Mouse (Mus musculus): ENCODE data around the gene Baiap3.
A peak's percentile ranks its signal among the peaks of the same experiment; 100 is the strongest.

Baiap3 gene

DNA sequence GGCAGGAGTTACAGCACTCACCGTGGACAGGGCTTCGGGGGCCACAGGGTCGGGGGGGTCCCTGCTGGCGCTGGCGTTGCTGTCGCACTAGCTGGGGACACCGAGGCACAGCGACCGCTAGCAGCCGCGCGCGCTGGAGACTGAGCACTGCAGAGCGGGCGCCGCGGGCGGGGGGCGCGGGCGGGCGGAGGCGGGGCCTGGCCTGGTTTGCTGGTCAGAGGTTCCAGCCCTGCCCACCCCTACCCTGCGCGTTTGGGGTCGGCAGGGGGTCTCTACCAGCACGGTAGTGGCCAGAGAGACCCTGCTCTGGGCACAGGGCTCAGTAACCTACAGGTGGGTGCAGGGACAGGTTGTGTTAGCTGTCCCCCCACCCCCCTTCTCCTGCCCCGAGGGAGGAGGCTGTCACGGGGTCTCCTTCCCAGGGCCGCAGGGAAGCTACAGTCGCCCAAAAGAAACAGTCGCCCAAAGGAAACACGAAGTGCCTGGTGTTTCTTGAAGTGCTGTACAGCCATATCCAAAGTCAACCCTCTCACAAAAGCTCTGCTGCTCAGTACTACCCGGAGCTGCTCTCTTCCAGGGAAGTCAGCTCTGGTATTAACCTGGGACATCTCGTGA is at the start of gene Baiap3:
Gene Baiap3, minus strand, starts transcription at position 225 of the 615 bp plus-strand sequence.
- DNase-seq (ENCODE audit: low spot score), result no peak

DNA sequence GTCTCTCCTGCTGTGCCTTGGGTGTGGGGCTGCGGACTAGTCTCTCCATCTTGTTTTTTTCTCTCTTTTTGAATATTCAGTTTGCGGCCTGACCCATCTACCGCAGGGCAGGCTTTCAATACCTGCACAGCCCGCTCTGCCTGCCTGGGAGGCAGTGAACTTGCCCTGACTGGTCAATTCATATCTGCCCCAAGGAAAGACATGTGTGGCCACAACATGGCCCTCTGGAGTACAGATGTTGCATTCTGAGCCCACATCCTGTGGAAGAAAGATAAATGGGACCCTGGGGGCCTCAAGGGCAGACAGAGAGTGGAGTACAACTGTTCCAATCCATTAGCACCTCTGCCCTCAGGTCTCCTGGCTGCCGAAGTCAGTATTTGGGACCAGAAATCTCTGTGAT is 41.9 kb upstream of the Baiap3 start, which contains the start of gene Prss34:
Gene Prss34, plus strand, starts transcription at position 301 of the 400 bp plus-strand sequence.
- DNase-seq (ENCODE audit: low spot score), result no peak

DNA sequence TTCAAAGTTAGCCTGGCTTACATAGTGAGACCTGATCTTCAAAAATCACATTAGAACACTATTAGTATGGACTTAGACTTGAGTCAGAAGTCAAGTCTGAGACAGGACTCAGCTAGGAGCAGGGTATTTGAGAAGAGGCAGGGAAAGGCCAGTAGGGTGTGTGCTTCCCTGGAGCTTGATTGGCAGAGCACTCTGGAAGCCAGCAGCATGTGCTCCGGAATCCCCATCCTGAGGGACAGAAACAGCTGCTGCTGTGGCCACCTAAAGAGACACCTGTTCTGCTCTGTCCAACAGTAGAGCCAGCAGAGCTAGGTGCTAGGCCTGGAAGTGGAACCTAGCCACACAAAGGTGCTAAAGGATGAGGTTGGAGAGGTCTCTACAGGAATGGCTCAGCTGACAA is 37.9 kb upstream of the Baiap3 start:
- no peak for DNase-seq (ENCODE audit: low spot score)

DNA sequence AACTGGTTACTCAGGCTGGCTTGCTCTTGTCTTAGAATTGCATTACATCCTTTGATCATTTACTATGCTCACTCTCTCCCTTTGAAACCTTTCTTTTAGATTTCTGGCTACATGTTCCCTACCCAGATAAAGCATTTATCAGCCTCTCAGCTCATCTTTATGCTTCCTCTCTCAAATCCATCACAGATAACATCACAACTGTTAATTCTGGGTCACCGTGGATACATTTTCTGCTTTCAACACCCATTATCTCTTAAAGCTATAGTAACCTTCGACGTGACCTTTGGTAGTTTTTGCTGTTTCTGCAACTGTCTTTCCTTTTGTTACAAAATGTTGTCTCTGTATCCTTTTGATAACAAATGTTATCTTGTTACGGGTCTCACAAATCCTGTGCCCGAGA is 37.3 kb upstream of the Baiap3 start:
- DNase-seq (ENCODE audit: low spot score), result no peak

DNA sequence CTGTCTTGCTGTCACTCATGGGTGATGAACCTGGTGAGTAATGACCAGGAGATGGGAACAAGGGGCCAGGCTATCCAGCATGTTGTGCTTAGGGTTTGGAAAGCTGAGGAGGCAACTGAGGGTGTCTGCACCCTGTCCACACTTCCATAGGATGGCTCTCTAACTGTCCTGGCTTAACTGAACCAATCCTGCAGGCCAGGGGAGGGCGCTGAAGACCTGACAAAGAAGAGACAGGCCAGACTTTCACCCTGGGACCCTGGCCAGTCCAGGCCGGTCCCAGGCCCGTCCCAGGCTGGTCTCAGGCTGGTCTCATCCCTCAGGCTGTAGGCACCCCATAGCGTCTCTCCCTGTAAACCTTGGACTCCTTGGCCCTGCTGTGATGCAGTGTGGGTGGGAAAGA is 34.2 kb upstream of the Baiap3 start:
- DNase-seq (ENCODE audit: low spot score), result no peak

DNA sequence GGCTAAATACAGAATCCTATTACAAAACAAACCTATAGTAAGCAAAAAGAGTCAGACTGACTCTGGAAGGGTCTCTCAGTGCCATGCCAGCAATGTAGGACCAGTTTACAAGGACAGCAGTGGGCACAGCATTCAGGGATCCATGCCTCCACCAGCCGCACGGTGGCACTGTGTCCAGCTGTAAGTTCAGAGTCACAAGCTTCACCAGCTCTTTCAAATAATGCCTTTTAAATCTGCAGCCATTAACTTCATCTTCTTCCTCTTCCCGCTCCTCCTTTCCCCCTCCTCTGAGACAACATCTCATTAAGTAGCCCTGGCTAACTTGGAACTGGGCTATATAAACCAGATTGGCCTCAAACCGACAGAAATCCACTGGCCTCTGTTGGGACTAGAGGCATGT is 32.7 kb upstream of the Baiap3 start:
- DNase-seq (ENCODE audit: low spot score), result peak; percentile 25

DNA sequence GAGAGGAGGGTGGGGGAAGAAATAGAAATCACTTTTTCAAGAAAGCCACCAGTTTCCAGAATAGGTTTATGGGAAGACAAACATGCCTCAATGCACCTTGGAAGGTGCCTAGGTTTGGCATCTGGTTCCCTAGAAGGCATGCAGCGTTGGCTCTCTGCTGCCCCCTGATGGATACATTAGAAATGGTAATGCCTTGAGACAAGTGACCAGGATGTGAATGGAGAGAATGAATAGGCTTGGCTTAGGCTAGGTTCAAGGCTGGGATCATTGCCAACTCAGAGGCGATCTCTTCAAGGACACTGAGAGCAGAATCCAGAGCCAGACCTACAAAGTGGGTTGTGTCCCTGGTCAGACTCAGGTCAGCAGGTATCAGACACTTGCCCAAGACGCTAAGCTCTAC is 28.9 kb upstream of the Baiap3 start:
- peak; percentile 70 for DNase-seq (ENCODE audit: low spot score)

DNA sequence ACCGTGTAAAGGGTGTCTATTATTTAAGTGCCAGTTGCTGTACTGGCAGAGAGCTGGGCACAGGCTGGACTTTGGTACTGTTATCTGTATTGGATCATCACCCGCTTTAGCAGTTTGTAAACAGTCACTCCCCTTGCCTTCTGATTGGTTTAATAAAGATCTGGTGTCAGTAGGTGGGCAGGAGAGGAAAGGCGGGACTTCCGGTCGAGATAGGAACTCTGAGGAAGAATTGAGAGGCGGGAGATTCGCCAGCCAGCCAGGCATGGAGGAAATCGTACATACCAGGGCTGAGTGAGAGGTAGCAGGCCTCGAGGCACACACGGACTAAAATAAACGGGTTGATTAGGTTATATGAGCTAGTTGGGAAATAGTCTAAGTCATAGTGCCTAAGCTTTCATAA is 26.0 kb upstream of the Baiap3 start:
- DNase-seq (ENCODE audit: low spot score), result peak; percentile 49

DNA sequence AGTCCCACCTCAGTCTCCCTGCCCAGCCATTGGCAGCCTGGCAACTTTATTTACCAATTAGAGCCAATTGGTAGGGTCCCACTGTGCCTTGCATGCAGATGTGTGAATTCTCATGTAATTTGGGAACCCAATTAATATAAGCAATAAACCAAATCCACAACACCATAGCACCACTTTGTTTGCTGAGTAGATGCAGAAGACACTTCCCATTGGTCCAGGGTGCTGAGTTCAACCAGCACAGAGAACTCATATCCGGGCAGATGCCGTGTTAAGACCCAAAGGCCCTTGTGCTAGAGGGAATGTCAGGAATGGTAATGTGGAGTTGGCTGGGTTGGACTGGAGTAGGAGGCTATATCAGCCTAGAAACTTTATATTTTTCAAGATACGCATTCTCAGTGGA is 19.7 kb upstream of the Baiap3 start:
- DNase-seq (ENCODE audit: low spot score), result no peak

DNA sequence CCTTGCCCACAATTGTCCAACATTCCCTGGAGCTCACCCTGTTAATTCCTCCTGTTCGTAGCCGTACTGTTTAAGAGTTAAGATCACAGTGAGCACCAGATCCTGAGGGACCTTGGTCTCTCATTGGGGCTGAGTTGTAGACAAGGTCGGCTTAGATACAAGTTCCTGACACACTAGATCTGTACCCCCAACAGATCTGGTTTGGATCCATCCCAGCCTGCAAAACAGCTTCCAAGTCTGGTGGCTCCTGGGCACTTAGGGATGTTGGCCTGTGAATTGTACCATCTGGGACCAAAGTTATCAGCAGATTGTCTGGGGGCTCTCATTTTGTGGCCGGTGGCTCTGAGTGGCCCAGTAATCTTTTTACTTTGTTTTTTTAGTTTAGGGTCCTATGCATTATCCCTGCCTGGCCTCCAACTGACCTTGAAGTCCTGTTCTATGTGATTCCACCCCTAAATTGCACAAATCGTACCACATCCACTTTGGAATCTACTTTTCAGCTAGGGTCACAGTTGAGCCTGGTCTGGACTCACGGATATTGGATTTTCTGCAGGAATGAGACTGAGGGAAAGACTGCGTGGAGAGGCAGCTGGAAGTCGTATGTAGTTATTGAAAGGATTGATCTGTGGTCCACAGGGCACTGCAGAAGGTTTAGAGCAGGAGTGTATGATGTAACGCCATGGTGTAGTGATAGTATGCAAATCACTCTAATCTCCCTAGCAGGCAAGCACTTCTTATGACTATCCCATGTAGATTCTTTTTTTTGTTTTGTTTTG is 18.6 kb upstream of the Baiap3 start, which contains the start of gene Ube2i:
Gene Ube2i, minus strand, starts transcription at position 52 of the 776 bp plus-strand sequence.
- DNase-seq (ENCODE audit: low spot score), result no peak

DNA sequence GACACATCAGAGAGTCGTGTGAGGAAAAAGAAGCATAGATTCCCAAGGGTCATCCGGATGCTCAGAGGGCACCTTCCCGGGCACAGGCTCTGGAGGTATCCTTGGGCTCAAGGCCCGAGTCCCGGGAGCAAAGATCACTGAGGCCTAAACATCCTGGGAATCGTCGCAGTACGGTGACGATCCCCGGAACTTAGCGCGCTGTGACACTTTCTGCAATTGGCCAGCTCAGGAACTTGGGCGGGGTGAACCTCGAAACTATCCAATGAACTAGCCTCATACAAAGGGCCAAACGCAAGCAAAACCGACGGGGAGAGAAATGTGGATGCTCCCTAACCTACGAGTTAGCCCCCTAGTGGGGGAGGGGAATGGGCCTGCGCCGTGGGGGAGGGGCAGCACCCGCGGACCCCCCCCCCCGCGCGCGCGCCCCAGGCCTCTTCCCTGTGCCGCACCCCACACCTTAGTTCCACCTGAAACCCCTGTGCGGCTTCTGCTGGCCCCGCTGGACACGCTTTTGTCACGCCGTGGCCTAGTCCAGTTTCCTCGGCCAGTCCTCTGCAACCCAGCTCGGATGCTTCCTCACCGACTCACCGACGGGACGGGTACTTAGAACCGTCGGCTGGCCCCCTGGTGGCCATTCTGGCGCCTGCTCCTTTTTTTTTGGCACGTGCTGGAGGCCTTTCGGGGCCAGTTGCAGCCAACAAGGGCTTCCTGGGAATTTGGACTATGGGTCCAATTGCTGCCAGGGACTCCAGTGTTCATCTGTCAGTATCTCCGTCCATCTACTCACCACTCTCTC is 17.7 kb upstream of the Baiap3 start:
- DNase-seq (ENCODE audit: low spot score), result peak; percentile 93

DNA sequence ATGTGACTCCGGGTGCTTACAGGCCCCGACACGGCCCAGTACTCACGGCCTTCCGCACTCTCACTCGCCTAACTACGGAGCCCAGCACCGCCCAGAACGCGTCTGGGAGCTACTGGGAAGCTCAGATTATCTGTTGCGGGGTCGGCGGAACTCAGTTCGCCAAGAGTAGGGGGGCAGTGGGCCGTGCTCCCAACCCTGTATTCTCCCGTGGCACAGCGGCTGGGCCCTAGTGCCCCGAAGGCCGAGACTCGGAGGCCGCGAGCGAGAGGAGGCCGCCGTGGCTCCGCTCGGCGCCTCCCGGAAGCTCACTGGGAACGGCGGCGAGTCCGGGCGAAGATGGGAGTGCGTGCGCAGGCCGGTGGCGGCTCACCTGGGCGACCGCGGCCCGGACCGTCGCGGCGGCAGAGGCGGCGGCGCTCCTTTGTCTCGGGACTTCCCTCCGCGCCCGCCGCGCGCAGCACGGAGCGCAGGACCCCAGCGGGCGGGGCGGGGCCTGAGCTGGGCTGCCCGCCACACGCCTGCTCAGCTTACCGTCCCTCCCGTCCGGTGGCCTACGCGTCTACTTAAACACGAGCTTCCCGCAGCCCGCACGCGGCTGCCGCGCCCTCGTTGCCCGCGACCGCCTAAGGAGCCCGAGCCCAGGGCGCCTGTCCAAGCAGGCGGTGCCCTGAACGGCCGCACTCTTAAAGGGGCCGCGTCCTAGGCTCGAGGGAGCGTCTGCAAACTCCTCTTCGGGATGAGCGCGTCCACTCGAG is 17.0 kb upstream of the Baiap3 start:
- DNase-seq (ENCODE audit: low spot score), result peak; percentile 87

DNA sequence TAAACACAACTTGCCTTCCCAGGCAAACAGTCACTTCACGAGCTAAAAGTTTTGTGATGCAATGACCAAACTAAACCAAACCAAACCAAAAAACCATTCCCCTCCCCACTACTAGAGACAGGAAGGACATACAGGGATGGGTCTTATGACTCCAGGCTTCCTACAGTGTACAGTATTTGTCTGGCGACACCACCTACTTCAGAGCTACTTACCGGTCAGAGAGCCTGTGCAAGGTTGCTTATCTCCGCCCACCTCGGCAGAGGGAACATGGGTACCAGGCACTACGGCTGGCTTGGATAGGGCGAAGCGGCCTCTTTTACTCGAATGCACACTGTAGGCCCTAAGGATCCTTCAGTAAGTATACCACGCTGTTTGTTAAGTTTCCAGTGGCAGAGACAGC is 16.2 kb upstream of the Baiap3 start:
- no peak for DNase-seq (ENCODE audit: low spot score)

DNA sequence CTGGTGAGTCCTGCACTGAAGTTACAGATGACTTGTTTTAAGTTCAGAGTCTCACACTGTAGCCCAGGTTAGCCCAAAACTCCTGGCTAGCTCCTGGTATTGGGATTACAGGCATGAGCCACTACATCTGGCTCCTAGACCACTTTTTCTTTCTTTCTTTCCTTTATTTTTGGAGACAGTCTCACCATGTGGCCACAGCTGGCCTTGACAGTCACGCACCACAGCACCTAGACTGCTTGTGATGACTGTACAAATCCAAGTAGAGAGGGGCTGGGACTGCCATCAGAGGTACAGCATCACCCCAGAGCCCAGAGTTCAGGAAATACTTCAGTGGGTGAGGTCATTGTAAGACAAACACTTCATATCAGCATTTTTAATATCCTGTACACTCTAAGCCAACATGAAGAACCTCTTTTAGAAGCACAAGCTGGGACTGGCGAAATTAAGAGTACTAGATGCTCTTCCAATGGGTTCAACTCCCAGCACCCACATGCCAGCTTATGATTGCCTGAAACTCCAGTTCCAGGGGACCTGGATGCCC is 14.7 kb upstream of the Baiap3 start:
- no peak for DNase-seq (ENCODE audit: low spot score)

DNA sequence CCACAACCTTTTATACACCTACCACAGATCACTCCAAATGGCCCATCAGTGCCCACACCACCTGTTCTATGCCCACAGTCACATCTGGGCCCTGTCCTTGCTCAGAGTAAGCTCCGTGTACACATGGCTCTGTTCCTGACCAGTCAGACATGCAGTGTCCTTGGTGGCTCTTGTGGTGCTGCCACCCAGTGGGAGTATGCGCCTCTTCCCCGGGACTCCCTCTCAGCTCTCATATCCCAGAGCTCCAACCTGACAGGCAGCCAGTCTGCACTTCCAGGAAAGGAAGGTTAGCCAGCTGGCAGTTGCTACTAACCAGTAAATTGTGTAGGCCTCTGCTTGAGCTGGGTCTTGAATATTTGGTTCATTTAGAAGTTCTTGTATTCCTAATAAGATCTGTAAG is 8.3 kb upstream of the Baiap3 start:
- DNase-seq (ENCODE audit: low spot score), result no peak

DNA sequence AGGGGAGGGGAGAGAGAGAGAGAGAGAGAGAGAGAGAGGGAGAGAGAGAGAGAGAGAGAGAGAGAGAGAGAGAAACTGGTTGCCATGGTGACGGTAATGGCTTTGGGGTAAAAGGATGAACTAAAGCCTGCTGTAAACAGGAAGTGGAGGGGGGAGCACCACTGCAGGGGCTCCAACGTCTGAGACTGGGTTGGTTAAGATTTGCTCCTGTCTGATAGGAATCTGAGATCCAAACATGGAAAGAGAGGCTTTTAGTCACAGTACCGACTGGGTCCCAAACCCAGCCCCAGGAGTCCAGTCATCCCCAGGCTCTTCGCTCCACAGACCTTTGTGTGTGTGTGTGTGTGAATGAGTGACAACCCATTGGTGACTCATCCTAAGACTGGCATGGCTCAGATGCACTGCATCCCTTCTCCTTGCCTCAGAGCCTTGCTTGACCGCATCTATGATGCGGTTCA is 1.7 kb upstream of the Baiap3 start:
- DNase-seq (ENCODE audit: low spot score), result peak; percentile 70

DNA sequence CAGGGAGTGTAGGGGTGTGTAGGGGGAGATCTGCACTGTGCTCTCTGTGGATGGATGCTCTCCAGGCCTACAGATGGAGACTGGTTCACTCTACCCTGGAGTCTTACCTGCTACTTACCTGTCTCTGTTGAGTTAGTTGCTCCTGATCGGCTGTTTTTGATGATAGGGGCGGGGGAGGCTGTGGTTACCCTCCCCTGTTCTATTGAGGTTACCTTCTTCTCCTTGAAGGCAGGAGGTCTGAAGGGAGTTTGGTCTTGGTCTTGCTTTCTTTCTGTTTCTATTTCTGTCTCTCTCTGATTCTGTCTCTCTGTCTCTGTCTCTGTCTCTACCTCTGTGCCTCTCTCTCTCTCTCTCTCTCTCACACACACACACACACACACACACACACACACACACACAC is 1.1 kb downstream of the Baiap3 start:
- DNase-seq (ENCODE audit: low spot score), result peak; percentile 49

DNA sequence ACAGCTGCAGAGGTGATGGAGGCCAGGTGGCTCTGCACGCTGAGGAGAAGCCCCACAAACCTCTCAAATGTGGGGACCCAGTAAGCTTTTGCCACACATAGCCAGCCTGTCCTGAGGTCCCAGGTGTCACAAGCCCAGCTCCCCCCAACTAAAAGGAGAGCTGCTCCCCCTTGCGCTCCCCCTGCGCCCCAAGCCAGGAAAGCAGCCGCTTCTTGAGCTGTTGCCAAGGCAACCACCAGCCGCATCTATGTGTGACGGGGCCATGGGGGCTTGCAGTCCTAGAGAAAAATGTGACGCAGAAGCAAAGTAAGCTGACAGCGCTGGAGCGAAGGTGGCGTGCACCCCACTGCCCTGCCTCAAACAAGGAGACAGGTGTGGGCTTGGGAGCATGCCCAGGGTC is 2.4 kb downstream of the Baiap3 start:
- DNase-seq (ENCODE audit: low spot score), result peak; percentile 29

DNA sequence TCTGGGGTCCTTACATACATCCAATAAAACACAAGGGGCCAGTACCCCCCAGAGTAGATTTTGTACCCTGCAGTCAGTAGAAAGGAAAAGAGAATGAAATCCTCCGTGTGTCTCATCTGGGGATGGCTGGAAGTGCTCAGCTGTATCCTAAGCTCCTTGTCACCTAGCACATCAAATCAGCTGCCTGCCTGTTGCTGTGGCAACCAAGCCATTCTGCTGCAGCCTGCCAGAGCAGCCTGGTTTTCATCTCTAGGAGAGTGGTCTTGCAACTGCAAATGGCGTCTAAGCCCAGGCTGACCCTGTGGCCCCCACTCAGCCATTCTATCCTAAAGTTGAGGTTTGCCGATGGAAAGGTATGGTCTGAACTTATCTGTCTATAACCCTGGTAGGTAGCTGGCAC is 3.5 kb downstream of the Baiap3 start:
- no peak for DNase-seq (ENCODE audit: low spot score)

DNA sequence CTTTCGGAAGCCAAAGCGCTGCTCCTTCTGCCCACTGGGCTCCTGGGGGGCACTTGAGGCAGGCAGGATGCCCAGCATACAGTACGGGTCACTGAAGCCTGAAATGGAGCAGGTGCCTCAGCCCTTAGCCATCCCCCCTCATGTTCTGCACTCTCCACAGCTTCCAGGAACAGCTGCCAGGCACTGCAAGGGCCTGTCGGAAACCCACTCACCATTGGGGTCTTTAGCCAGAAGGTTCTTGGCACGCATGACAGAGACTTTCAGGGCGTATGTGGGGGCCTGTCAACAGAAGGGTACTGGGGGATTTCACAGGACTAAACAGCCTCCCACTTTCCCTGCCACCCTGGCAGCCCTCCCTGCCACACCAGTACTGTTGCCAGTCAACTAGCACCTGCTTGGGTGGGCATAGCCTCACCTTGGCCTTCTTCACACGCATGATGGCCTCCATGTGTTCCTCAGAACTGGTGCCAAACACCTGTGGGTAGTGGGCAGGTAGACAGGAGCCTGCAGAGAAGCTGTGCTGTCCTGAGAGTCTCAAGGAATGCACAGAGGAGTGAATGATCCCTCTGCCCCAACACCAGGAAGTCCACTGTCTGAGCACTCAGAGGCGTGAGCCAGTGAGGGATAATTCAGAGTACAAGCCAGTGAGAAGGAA is 5.9 kb downstream of the Baiap3 start:
- DNase-seq (ENCODE audit: low spot score), result no peak
